Mouse (Mus musculus) testis, adult 2 months (tissue): ENCODE measurements around the gene Tceanc.

Source experiments
- CTCF ChIP-seq: fragments of 200-500 bp; IDR thresholded peaks from 2 replicates; pipeline ENCODE4 v1.5.1; 2012; ENCODE audit warnings: low read depth, mild to moderate bottlenecking, inconsistent platforms, low read length, moderate library complexity; ENCODE audit not compliant: control insufficient read depth, insufficient read depth, insufficient replicate concordance
- POLR2A ChIP-seq: fragments of 200-500 bp; IDR thresholded peaks from 2 replicates; pipeline ENCODE4 v1.6.1; 2012; ENCODE audit warnings: low read depth, mild to moderate bottlenecking, inconsistent platforms, low read length, moderate library complexity; ENCODE audit not compliant: control insufficient read depth

DNA sequence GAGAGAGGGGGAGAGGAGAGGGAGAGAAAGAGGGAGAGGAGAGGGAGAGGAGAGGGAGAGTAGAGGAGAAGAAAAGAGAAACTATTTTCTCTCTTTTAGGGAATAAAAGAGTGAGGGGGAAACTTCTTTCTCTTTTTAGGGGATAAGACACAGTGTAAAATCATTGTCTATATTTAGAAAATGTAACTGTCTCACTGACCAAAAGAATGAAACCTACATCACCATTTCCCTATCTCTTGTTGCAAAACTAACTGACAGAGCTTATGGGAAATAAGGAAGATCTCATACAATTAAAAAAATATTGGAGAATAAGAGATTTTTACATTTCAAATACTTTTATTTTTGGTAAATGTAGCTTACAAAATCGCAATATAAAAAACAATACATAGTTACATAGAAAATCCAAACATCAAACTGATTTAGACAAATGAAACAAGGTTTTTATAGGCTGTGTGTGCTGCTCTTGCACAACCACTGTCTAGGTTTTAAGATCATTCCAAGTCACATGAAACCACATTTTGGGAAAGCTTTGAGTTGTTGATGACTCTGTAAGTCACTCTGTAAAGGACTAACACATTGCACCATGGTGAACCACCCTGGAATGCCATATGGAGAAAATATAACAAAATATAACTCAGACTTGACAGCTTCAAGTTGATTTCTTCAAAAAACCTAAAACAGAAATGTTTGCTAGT, 18.7 kb downstream of the Tceanc start:
- no peak for TF ChIP-seq POLR2A
- TF ChIP-seq CTCF, result no peak
